11 mouse cellular contexts compared by ENCODE assay signal in genomic region chr14:57509554-57509953, GRCm38 (mm10). TPM values are rescaled to one million over a fixed set of nuclear protein-coding genes. Genes with fewer than 3 reads are reported as not detected.
A peak's percentile ranks its signal among the peaks of the same experiment; 100 is the strongest.
DNase-seq lines count a peak whose midpoint lies in the region; ATAC-seq lines count a peak whose summit lies in the region.
"Had no signal": no experiment of that assay in that cellular context is flagged by ENCODE, and none has a peak within 500 bp of the region (broad histone marks: within the 10 kb centered on the region; RNA-seq: fewer than 3 reads in every experiment).

No protein-coding gene starts in this region.

- H3K27ac ChIP-seq in heart, embryonic 16.5 days (ENCODE audit: low read length), result no peak overlapping the region
- H3K27ac ChIP-seq in heart, embryonic 10.5 days, result no peak overlapping the region
- peak overlapping the region; percentile 77 for H3K27ac ChIP-seq in limb, embryonic 13.5 days
- H3K27ac ChIP-seq in neural tube, embryonic 15.5 days (replicated peaks), result no peak overlapping the region
- H3K27ac ChIP-seq in heart, embryonic 11.5 days (ENCODE audit: low read depth, low read length), result no peak overlapping the region

- H3K4me1 ChIP-seq in heart, embryonic 16.5 days (ENCODE audit: control insufficient read depth, insufficient read depth, low read length), result no peaks in the 10 kb centered on the region
- H3K4me1 ChIP-seq in heart, embryonic 10.5 days, result no peaks in the 10 kb centered on the region
- peaks cover 7% of the 10 kb centered on the region for H3K4me1 ChIP-seq in limb, embryonic 13.5 days
- H3K4me1 ChIP-seq in neural tube, embryonic 15.5 days, result no peaks in the 10 kb centered on the region
- H3K4me1 ChIP-seq in heart, embryonic 11.5 days (ENCODE audit: control insufficient read depth, insufficient read depth, low read length), result no peaks in the 10 kb centered on the region

- 0 out of 2 replicates have a peak, but pooled peaks have one; percentile 18 for ATAC-seq in heart, embryonic 16.5 days (replicated peaks; ENCODE audit: extremely low read depth, insufficient read depth, low FRiP score)
- ATAC-seq in limb, embryonic 13.5 days (ENCODE audit: low FRiP score, low read depth), result peak; percentile 92
- ATAC-seq in neural tube, embryonic 15.5 days (ENCODE audit: low FRiP score), result peak; percentile 63
- ATAC-seq in heart, embryonic 11.5 days (replicated peaks; ENCODE audit: insufficient number of reproducible peaks, low FRiP score, low TSS enrichment), result no peak

- H3K36me3 ChIP-seq in heart, embryonic 16.5 days (ENCODE audit: control insufficient read depth, insufficient read depth), result no peaks in the 10 kb centered on the region
- H3K36me3 ChIP-seq in heart, embryonic 10.5 days, result no peaks in the 10 kb centered on the region
- H3K36me3 ChIP-seq in limb, embryonic 13.5 days, result no peaks in the 10 kb centered on the region
- H3K36me3 ChIP-seq in neural tube, embryonic 15.5 days, result no peaks in the 10 kb centered on the region
- H3K36me3 ChIP-seq in heart, embryonic 11.5 days (ENCODE audit: control insufficient read depth, insufficient read depth, low read length), result no peaks in the 10 kb centered on the region

- H3K4me3 ChIP-seq in heart, embryonic 16.5 days (ENCODE audit: low read length), result no peak overlapping the region
- no peak overlapping the region for H3K4me3 ChIP-seq in heart, embryonic 10.5 days
- H3K4me3 ChIP-seq in limb, embryonic 13.5 days, result no peak overlapping the region
- H3K4me3 ChIP-seq in neural tube, embryonic 15.5 days (replicated peaks), result no peak overlapping the region
- no peak overlapping the region for H3K4me3 ChIP-seq in heart, embryonic 11.5 days (ENCODE audit: low read depth, low read length)

- 53% methylated on average over 6 of the region's 6 CpGs for WGBS in heart, embryonic 16.5 days
- WGBS in heart, embryonic 10.5 days, result 52% methylated on average over 6 of the region's 6 CpGs
- 59% methylated on average over 6 of the region's 6 CpGs for WGBS in limb, embryonic 13.5 days
- WGBS in neural tube, embryonic 15.5 days, result 63% methylated on average over 6 of the region's 6 CpGs
- 63% methylated on average over 6 of the region's 6 CpGs for WGBS in heart, embryonic 11.5 days (ENCODE audit: insufficient replicate concordance)

- no peak for DNase-seq in heart, embryonic 10.5 days (ENCODE audit: low spot score)
- DNase-seq in right cerebral cortex, postnatal 10 days (ENCODE audit: low spot score in 2 of 2), result peak; percentile 71 to 74
- DNase-seq in right cerebral cortex, postnatal 36 days (ENCODE audit: low spot score in 2 of 2), result no peak
- no peak for DNase-seq in thymus, postnatal 10 days (ENCODE audit: low spot score in 2 of 2)
- DNase-seq: adrenal gland, adult 2 months; gastrocnemius, postnatal 25 days; thymus, postnatal 4 days had no signal

- H3K27me3 ChIP-seq in heart, embryonic 16.5 days (ENCODE audit: control insufficient read depth, insufficient read depth, low read length), result no peaks in the 10 kb centered on the region
- H3K27me3 ChIP-seq in heart, embryonic 10.5 days (ENCODE audit: insufficient read depth, poor library complexity, severe bottlenecking), result no peaks in the 10 kb centered on the region
- H3K27me3 ChIP-seq in limb, embryonic 13.5 days, result no peaks in the 10 kb centered on the region
- no peaks in the 10 kb centered on the region for H3K27me3 ChIP-seq in neural tube, embryonic 15.5 days (replicated peaks)
- no peaks in the 10 kb centered on the region for H3K27me3 ChIP-seq in heart, embryonic 11.5 days (ENCODE audit: control insufficient read depth, insufficient read depth, low read length)

- no peaks in the 10 kb centered on the region for H3K9me3 ChIP-seq in heart, embryonic 16.5 days (replicated peaks; ENCODE audit: control insufficient read depth, low read length)
- no peaks in the 10 kb centered on the region for H3K9me3 ChIP-seq in heart, embryonic 10.5 days
- no peaks in the 10 kb centered on the region for H3K9me3 ChIP-seq in limb, embryonic 13.5 days
- no peaks in the 10 kb centered on the region for H3K9me3 ChIP-seq in neural tube, embryonic 15.5 days (replicated peaks)
- no peaks in the 10 kb centered on the region for H3K9me3 ChIP-seq in heart, embryonic 11.5 days (replicated peaks; ENCODE audit: control insufficient read depth, low read length)

- H3K9ac ChIP-seq in heart, embryonic 16.5 days (ENCODE audit: low read length), result no peak overlapping the region
- H3K9ac ChIP-seq in limb, embryonic 13.5 days, result no peak overlapping the region
- H3K9ac ChIP-seq in neural tube, embryonic 15.5 days (replicated peaks), result no peak overlapping the region
- no peak overlapping the region for H3K9ac ChIP-seq in heart, embryonic 11.5 days (ENCODE audit: low read depth, low read length)

- no peak overlapping the region for H3K4me2 ChIP-seq in heart, embryonic 16.5 days (ENCODE audit: low read depth, low read length)
- H3K4me2 ChIP-seq in limb, embryonic 13.5 days (replicated peaks), result no peak overlapping the region
- H3K4me2 ChIP-seq in neural tube, embryonic 15.5 days, result no peak overlapping the region
- no peak overlapping the region for H3K4me2 ChIP-seq in heart, embryonic 11.5 days

RNA-seq across cellular contexts. Expression of gene Il17d, which starts 15.0 kb away (rescaled TPM):
- polyA plus RNA-seq in heart, embryonic 16.5 days (2015; fragmentation: Nextera tagmentation; extraction: Ambion mirVana), result 2.0 and 2.7 TPM in 2 replicates
- 0.55 and 1.3 TPM in 2 replicates for polyA plus RNA-seq in heart, embryonic 10.5 days (2016; fragmentation: Nextera tagmentation; extraction: Ambion mirVana)
- polyA plus RNA-seq in limb, embryonic 13.5 days (2015; fragmentation: Nextera tagmentation; extraction: Ambion mirVana), result 7.9 and 9.2 TPM in 2 replicates
- polyA plus RNA-seq in neural tube, embryonic 15.5 days (2015; fragmentation: Nextera tagmentation; extraction: Ambion mirVana), result 6.0 and 7.3 TPM in 2 replicates
- 0.45 and 0.49 TPM in 2 replicates for polyA plus RNA-seq in heart, embryonic 11.5 days (2014; fragmentation: Nextera tagmentation; extraction: Ambion mirVana)

Comparison
In these comparisons a context has a peak if more than half of its experiments do, and no peak if none do; other contexts are left out.
1. DNase-seq: peak in right cerebral cortex, postnatal 10 days (2 of 2); none in heart, embryonic 10.5 days (single experiment), right cerebral cortex, postnatal 36 days (0 of 2) and thymus, postnatal 10 days (0 of 2).